Mouse (Mus musculus) adrenal gland, postnatal 4 days (tissue): ENCODE data around the gene Plcd1. TPM values are rescaled to one million over a fixed set of nuclear protein-coding genes. Genes with fewer than 3 reads are reported as not detected.
A peak's percentile ranks its signal among the peaks of the same experiment; 100 is the strongest.

Source experiments
- DNase-seq, 2 experiments: peaks; one replicate each; pipeline ENCODE4 v3.0.0; 2021 to 2022; ENCODE audit warnings: low spot score in 2 of 2, mixed read lengths in 2 of 2
- total RNA-seq, 2 experiments: library from RNA; stranded (reverse); gene quantifications; 2 replicates each; pipeline ENCODE4 v1.2.3; 2021

Gene Plcd1
- total RNA-seq, 2 experiments from 2014 or later: 9.7 to 12.7 TPM

- DNase-seq: no peak
Observed at GRCm38 (mm10) chr9:119091581-119092310, 1.6 kb downstream of the Plcd1 start.

- DNase-seq: no peak
Observed at GRCm38 (mm10) chr9:119090462-119090861, 2.8 kb downstream of the Plcd1 start.

GRCm38 (mm10) chr9:119089437-119089836 is 3.9 kb downstream of the Plcd1 start:
- DNase-seq: no peak

- DNase-seq: peak; percentile 90
Observed at GRCm38 (mm10) chr9:119088148-119088801, 5.0 kb downstream of the Plcd1 start.

GRCm38 (mm10) chr9:119087309-119087708 is 6.0 kb downstream of the Plcd1 start:
- DNase-seq: no peak

GRCm38 (mm10) chr9:119086451-119086850 is 6.9 kb downstream of the Plcd1 start:
- DNase-seq: no peak

- DNase-seq: no peak
Observed at GRCm38 (mm10) chr9:119083966-119084365, 9.3 kb downstream of the Plcd1 start.

GRCm38 (mm10) chr9:119082656-119083430 is 10.5 kb downstream of the Plcd1 start:
- no peak for DNase-seq

- no peak for DNase-seq
Observed at GRCm38 (mm10) chr9:119082039-119082438, 11.3 kb downstream of the Plcd1 start.

GRCm38 (mm10) chr9:119080040-119080675 is 13.1 kb downstream of the Plcd1 start:
- DNase-seq: no peak

- DNase-seq: no peak
Observed at GRCm38 (mm10) chr9:119075685-119076084, 17.6 kb downstream of the Plcd1 start.

- DNase-seq: no peak
Observed at GRCm38 (mm10) chr9:119073184-119073895, 20.0 kb downstream of the Plcd1 start.

- no peak for DNase-seq
Observed at GRCm38 (mm10) chr9:119071786-119072185, 21.5 kb downstream of the Plcd1 start.

GRCm38 (mm10) chr9:119070173-119070825 is 23.0 kb downstream of the Plcd1 start:
- DNase-seq: no peak

GRCm38 (mm10) chr9:119068266-119068665 is 25.0 kb downstream of the Plcd1 start:
- no peak for DNase-seq

- DNase-seq: peak; percentile 55 to 56
Observed at GRCm38 (mm10) chr9:119067601-119068000, 25.7 kb downstream of the Plcd1 start.

- DNase-seq: no peak
Observed at GRCm38 (mm10) chr9:119064296-119064695, 29.0 kb downstream of the Plcd1 start.

GRCm38 (mm10) chr9:119063036-119063644 is 30.2 kb downstream of the Plcd1 start:
- no peak for DNase-seq

GRCm38 (mm10) chr9:119060701-119061100 is 32.6 kb downstream of the Plcd1 start:
- DNase-seq: no peak

GRCm38 (mm10) chr9:119058245-119058644 is 35.1 kb downstream of the Plcd1 start:
- DNase-seq: no peak
